Mouse (Mus musculus) liver, embryonic 14.5 days (tissue): Measurements from ENCODE around the gene Arl15. TPM values are rescaled to one million over a fixed set of nuclear protein-coding genes. Genes with fewer than 3 reads are reported as not detected.

Experiments
- ATAC-seq: fragments of 200-750 bp; cut with Nextera tagmentation; 2 replicates; pipeline ENCODE4 v1.8.0; 2017; ENCODE audit warnings: moderate number of reproducible peaks, mild to moderate bottlenecking, moderate library complexity; ENCODE audit not compliant: insufficient read depth
- DNase-seq, 3 experiments: peaks; one replicate each; pipeline ENCODE4 v3.0.0-alpha.2; 2012 to 2013; ENCODE audit warnings: low read depth in 3 of 3, low spot score in 3 of 3
- H3K27ac ChIP-seq: fragments of 300-500 bp; sonication (generic); 2 replicates; pipeline ENCODE4 v1.5.1; 2014; ENCODE audit warnings: moderate library complexity, mild to moderate bottlenecking, control low read depth, inconsistent platforms
- H3K27me3 ChIP-seq: fragments of 300-500 bp; sonication (generic); 2 replicates; pipeline ENCODE4 v1.6.1; 2014; ENCODE audit warnings: mild to moderate bottlenecking, low read length, moderate library complexity; ENCODE audit not compliant: control insufficient read depth, insufficient read depth
- H3K36me3 ChIP-seq: fragments of 300-500 bp; sonication (generic); replicated peaks from 2 replicates; pipeline ENCODE4 v1.6.1; 2014; ENCODE audit warnings: low read depth; ENCODE audit not compliant: control insufficient read depth, insufficient read depth
- H3K4me1 ChIP-seq, 2 experiments: fragments of 200-500 bp in 1 of 2; fragments of 300-500 bp in 1 of 2; sonication (generic) in 1 of 2; replicated peaks; 2 replicates each; pipeline ENCODE4 v1.6.1; 2012 to 2014; ENCODE audit warnings: antibody characterized with exemption in 1 of 2, inconsistent platforms in 1 of 2, low read length in 1 of 2; ENCODE audit not compliant: control insufficient read depth in 2 of 2, insufficient read depth in 2 of 2
- H3K4me2 ChIP-seq: fragments of 300-500 bp; sonication (generic); 2 replicates; pipeline ENCODE4 v1.6.1; 2014; ENCODE audit warnings: low read depth, mild to moderate bottlenecking, control low read depth, moderate library complexity
- H3K4me3 ChIP-seq, 2 experiments: fragments of 200-500 bp in 1 of 2; fragments of 300-500 bp in 1 of 2; sonication (generic) in 1 of 2; 2 replicates each; pipeline ENCODE4 v1.5.1; 2012 to 2014; ENCODE audit warnings: low read depth in 2 of 2, low read length in 2 of 2, mild to moderate bottlenecking in 2 of 2, control low read depth in 1 of 2, inconsistent platforms in 1 of 2, moderate library complexity in 1 of 2; ENCODE audit not compliant: insufficient read depth in 1 of 2
- H3K9ac ChIP-seq: fragments of 300-500 bp; sonication (generic); replicated peaks from 2 replicates; pipeline ENCODE4 v1.6.1; 2014; ENCODE audit warnings: mild to moderate bottlenecking, control low read depth, moderate library complexity
- H3K9me3 ChIP-seq: fragments of 300-500 bp; sonication (generic); 2 replicates; pipeline ENCODE4 v1.6.1; 2016; ENCODE audit warnings: low read length, mixed read lengths; ENCODE audit not compliant: control insufficient read depth
- CTCF ChIP-seq: IDR thresholded peaks from 2 replicates; pipeline ENCODE4 v1.5.1; 2016; ENCODE audit warnings: antibody characterized with exemption, low read depth, control low read depth
- EP300 ChIP-seq: IDR thresholded peaks from 2 replicates; pipeline ENCODE4 v1.6.1; 2016; ENCODE audit warnings: antibody characterized with exemption, low read depth
- WGBS: fragments of 180-500 bp; shearing (Covaris S2); extraction: QIAGEN DNeasy Blood & Tissue Kit; methylation state at CpG from one replicate; pipeline ENCODE4 v1.1.7; 2014; ENCODE audit not compliant: insufficient replicate concordance; 5-methylcytosine and 5-hydroxymethylcytosine counted together
- polyA plus RNA-seq, 2 experiments: library from polyadenylated mRNA; depleted of rRNA in 1 of 2; stranded (reverse) in 1 of 2; unstranded in 1 of 2; fragments of >200 nt; fragmentation: Nextera tagmentation in 1 of 2; extraction: Ambion mirVana in 1 of 2; gene quantifications; 2 replicates each; pipeline versions ENCODE4 v1.2.1 to v1.2.3; 2012 to 2014

The Arl15 gene
- polyA plus RNA-seq, 2 experiments = 2.0 to 2.6 TPM

DNA sequence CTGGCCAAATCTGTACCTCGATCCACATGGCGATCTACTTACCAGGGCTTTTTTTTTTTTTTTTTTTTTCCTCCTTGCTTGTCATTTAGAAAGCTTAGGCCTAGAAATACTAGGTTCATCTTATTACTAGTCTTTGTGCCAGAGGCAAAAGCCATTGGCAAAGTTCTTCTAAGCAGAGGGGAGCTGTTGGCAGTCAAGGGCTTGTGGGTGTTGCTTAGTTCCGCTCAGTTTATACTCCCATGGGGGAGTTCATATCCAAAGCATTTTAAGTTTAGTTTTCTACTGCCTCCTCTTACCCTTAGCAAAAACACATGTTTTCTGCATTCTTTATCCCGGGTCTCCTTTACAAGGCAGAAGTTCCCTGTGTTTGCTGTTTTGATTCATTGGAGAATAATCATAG is 325.5 kb downstream of the Arl15 start:
- no peak for DNase-seq
- WGBS = 82% methylated on average over 4 of the region's 4 CpGs
- no peak for ATAC-seq
- no peaks in the 10 kb centered on the region for H3K36me3 ChIP-seq
- no peaks in the 10 kb centered on the region for H3K4me1 ChIP-seq
- no peak overlapping the region for H3K4me3 ChIP-seq
- no peak overlapping the region for H3K9ac ChIP-seq
- TF ChIP-seq CTCF (no peak), EP300 (no peak)
- H3K27ac ChIP-seq = no peak overlapping the region
- no peaks in the 10 kb centered on the region for H3K27me3 ChIP-seq
- H3K9me3 ChIP-seq = no peaks in the 10 kb centered on the region
- H3K4me2 ChIP-seq = no peak overlapping the region

DNA sequence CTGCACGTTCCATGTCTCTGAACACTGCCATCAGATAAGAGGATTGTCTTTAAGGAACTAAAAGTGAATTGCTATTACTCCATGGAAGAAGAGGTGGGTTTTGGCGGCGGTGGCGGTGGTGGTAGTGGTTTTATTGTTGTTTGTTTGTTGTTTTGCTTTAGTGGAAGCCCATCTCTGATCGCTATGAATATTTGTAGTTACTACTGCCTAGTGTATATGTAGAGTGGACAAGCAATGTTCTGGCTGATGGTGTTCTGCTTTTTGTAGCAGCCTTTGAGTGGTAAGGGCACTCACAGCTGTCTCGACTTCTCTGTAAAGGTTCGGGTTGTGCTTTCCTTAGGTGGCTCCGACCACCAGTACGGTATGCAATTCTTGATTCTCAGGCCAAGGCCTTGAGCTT is 327.3 kb downstream of the Arl15 start:
- H3K36me3 ChIP-seq = no peaks in the 10 kb centered on the region
- H3K27ac ChIP-seq = no peak overlapping the region
- no peak overlapping the region for H3K4me3 ChIP-seq
- no peak overlapping the region for H3K4me2 ChIP-seq
- TF ChIP-seq EP300 (no peak), CTCF (no peak)
- DNase-seq = no peak
- H3K9me3 ChIP-seq = no peaks in the 10 kb centered on the region
- 75% methylated on average over 9 of the region's 9 CpGs for WGBS
- no peak for ATAC-seq
- H3K4me1 ChIP-seq = no peaks in the 10 kb centered on the region
- H3K9ac ChIP-seq = no peak overlapping the region
- no peaks in the 10 kb centered on the region for H3K27me3 ChIP-seq

DNA sequence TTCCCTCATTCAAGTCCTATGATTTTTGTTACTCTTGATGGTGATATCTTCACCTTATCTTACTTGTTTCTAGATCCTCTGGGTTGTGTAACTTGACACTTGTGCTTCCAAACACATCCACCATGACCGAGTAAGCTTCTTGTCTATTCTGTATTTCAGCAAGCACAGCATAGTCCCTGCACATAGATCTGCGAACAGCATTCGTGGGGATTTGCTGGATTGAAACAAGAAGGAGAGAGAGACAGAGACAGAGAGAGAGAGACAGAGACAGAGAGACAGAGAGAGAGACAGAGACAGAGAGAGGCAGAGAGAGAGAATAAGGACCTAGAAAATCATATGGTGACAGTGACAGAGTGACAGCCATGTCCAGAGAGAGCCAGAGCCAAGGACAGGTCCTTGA is 329.1 kb downstream of the Arl15 start:
- no peak overlapping the region for H3K9ac ChIP-seq
- H3K9me3 ChIP-seq = no peaks in the 10 kb centered on the region
- no peaks in the 10 kb centered on the region for H3K27me3 ChIP-seq
- H3K4me3 ChIP-seq = no peak overlapping the region
- ATAC-seq (no peak), DNase-seq (no peak)
- whole genome bisulfite sequencing = 75% methylated on average over 3 of the region's 3 CpGs
- no peak overlapping the region for H3K27ac ChIP-seq
- no peak for TF ChIP-seq CTCF
- no peaks in the 10 kb centered on the region for H3K4me1 ChIP-seq
- no peaks in the 10 kb centered on the region for H3K36me3 ChIP-seq
- H3K4me2 ChIP-seq = no peak overlapping the region

DNA sequence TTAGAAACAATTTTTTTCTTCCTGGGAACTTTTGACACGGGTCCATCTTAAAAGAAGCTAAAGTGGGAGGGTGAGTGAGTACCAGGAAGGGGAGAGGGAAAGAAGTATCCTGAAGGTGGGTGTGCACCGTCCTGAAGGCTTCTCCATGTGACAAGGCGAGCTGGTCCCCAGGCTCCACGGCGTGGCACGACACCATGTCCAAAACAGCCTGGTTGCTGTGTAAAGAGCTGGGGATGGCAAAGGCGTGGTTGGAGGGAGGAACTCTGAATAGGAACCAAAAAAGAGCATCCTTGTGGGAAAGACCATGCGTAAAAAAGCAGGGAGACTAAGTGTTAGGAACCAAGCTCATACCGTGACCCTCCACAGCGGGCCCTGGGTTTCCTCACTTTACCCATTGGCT is 330.1 kb downstream of the Arl15 start:
- H3K4me1 ChIP-seq = no peaks in the 10 kb centered on the region
- DNase-seq (no peak), ATAC-seq (no peak)
- no peak for TF ChIP-seq EP300
- TF ChIP-seq CTCF = no peak
- WGBS = 81% methylated on average over 10 of the region's 10 CpGs
- H3K4me3 ChIP-seq = no peak overlapping the region
- H3K9me3 ChIP-seq = no peaks in the 10 kb centered on the region
- no peak overlapping the region for H3K4me2 ChIP-seq
- no peaks in the 10 kb centered on the region for H3K36me3 ChIP-seq
- H3K27me3 ChIP-seq = no peaks in the 10 kb centered on the region
- H3K9ac ChIP-seq = no peak overlapping the region
- no peak overlapping the region for H3K27ac ChIP-seq

DNA sequence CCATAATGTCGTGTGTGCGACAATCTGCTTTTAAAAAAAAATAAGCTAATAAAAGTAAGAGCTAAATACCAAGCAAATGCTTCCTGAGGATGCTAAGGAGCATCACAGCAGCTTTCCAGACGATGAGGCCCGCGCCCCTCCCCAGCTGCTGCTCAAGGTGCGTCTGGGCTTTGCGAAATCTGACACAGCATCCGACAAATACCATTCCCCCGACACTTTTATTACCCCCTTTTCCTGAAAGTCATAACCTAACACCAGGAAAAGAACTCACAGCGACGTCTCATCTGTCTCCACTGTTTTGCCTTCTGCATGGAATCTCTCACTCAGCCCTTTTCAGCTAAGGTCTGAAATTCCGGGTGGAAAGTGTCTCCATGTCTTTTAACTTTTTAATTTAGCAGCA is 330.7 kb downstream of the Arl15 start:
- H3K4me2 ChIP-seq = no peak overlapping the region
- H3K4me1 ChIP-seq = no peaks in the 10 kb centered on the region
- WGBS = 64% methylated on average over 12 of the region's 12 CpGs
- no peaks in the 10 kb centered on the region for H3K9me3 ChIP-seq
- no peak for DNase-seq
- no peaks in the 10 kb centered on the region for H3K36me3 ChIP-seq
- no peak overlapping the region for H3K4me3 ChIP-seq
- no peak overlapping the region for H3K9ac ChIP-seq
- H3K27ac ChIP-seq = no peak overlapping the region
- TF ChIP-seq CTCF (no peak), EP300 (no peak)
- H3K27me3 ChIP-seq = no peaks in the 10 kb centered on the region
- ATAC-seq = no peak

DNA sequence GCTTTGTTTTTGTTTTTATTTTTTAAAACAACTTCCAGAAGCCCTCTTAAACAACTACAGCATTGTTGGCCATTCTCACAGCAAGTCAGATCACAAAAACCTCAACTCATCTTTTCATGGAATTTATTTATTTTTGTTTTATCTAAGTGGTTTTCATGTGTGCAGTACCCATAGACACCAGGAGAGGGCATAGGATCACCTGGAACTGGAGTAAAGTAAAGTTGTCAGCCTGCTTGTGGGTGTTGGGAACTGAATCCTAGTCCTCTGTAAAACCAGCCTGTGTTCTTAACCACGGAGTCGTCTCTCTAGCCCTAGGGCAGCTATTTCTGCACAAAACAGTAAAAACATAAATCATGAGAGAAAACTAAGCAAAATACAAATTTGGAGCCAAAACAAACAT is 334.1 kb downstream of the Arl15 start:
- ATAC-seq (no peak), DNase-seq (no peak)
- Histone ChIP-seq H3K4me3 (no peak overlapping the region), H3K9ac (no peak overlapping the region), H3K4me2 (no peak overlapping the region), H3K36me3 (no peaks in the 10 kb centered on the region), H3K27ac (no peak overlapping the region), H3K4me1 (no peaks in the 10 kb centered on the region), H3K9me3 (no peaks in the 10 kb centered on the region), H3K27me3 (no peaks in the 10 kb centered on the region)
- 79% methylated on average over 2 of the region's 2 CpGs for WGBS
- TF ChIP-seq EP300 = no peak
- TF ChIP-seq CTCF = peak; percentile 28; the same call in 1 of the 2 replicates
